Mouse (Mus musculus): ENCODE results near the gene Plxna2. TPM values are rescaled to one million over a fixed set of nuclear protein-coding genes. Genes with fewer than 3 reads are reported as not detected.

The Plxna2 gene
- total and polyA plus RNA-seq, 2 experiments, result 6.7 to 8.6 TPM

DNA sequence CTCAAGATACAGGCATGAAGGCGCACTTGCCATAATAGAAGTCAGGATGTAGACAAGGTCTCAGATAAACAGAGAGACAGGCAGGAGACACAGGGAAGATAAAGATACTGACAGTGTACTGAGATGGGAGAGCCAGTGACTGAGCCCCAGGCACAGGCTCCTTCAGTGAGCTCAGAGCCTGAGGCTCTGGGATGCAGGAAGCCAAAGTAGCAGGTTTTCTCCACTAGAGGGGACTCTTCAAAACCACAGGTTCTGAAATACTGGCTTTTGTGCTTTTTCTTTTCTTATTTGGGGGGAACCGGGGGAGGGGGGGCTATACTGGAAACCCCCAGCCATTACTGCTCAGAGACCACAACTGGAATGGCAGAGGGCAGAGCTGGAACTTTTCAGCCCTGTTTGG lies 6.4 kb downstream of the Plxna2 start:
- Histone ChIP-seq H3K27ac (replicated peaks; ENCODE audit: insufficient read depth, low read depth, low read length) (no peak overlapping the region), H3K4me3 (ENCODE audit: insufficient read depth, low read depth, low read length) (no peak overlapping the region), H3K79me2 (ENCODE audit: control insufficient read depth, insufficient read depth, low read length) (peaks cover 39% of the 10 kb centered on the region; the same call in 1 of the 2 replicates), H3K27me3 (ENCODE audit: control insufficient read depth, insufficient read depth, low read length) (no peaks in the 10 kb centered on the region), H3K9ac (ENCODE audit: low read depth, low read length) (no peak overlapping the region), H3K4me1 (ENCODE audit: control insufficient read depth, insufficient read depth, low read length) (peaks cover 19% of the 10 kb centered on the region), H3K36me3 (ENCODE audit: control insufficient read depth, insufficient read depth, low read length) (no peaks in the 10 kb centered on the region)
- TF ChIP-seq CTCF (IDR thresholded peaks at IDR 0.05; ENCODE audit: low read depth, low read length), result peak; percentile 28
- no peak for TF ChIP-seq POLR2A (IDR thresholded peaks at IDR 0.05; ENCODE audit: extremely low read depth, insufficient read depth, low read length)
- WGBS, result 50% methylated on average over 2 of the region's 2 CpGs
- no peak for DNase-seq (ENCODE audit: extremely low read depth, low read depth, low spot score)

DNA sequence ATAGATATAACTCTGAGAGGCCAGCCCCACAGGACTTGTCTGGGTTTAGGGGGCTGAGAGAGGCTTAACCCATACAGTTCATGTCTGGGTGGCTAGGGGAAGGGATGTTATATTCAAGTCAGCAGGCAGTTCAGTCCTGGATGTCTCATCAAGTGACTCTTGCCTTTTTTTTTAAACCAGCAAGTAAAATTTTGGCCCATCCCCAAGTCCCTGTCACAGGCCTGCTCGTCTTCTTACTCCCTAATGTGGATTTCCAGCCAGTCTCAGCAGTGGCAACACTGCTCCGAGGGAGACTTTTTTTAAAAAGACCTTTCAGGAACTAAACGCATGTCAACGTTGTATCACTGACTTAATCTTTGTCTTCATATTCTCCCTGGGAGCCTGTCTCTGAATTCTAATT lies 7.0 kb downstream of the Plxna2 start:
- Histone ChIP-seq H3K79me2 (ENCODE audit: control insufficient read depth, insufficient read depth, low read length) (peaks cover 39% of the 10 kb centered on the region; the same call in 1 of the 2 replicates), H3K4me3 (ENCODE audit: insufficient read depth, low read depth, low read length) (no peak overlapping the region), H3K27ac (replicated peaks; ENCODE audit: insufficient read depth, low read depth, low read length) (no peak overlapping the region), H3K27me3 (ENCODE audit: control insufficient read depth, insufficient read depth, low read length) (no peaks in the 10 kb centered on the region), H3K9ac (ENCODE audit: low read depth, low read length) (no peak overlapping the region), H3K36me3 (ENCODE audit: control insufficient read depth, insufficient read depth, low read length) (no peaks in the 10 kb centered on the region), H3K4me1 (ENCODE audit: control insufficient read depth, insufficient read depth, low read length) (peaks cover 19% of the 10 kb centered on the region)
- WGBS, result 70% methylated on average over 4 of the region's 4 CpGs
- no peak for DNase-seq (ENCODE audit: extremely low read depth, low read depth, low spot score)
- TF ChIP-seq CTCF (IDR thresholded peaks at IDR 0.05; ENCODE audit: low read depth, low read length), result no peak
- TF ChIP-seq POLR2A (IDR thresholded peaks at IDR 0.05; ENCODE audit: extremely low read depth, insufficient read depth, low read length), result no peak

DNA sequence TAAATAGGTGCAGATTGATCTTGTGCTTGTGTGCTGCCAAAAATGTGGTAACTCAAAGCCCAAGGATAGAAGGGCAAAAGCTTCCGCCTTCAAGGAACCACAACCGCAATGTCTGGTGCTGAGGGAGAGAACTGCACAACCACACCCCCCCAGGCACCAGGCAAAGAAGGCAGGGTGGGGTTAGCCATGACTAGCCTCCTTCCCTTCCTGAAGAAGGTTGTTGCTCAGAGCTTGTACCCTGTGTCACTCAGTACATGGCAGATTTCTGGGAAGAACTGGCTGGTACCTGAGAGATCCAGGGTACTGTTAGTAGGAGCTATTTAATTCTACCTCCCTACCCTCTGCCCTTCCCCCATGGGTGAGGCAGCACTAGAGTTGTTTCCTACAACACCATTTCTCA lies 8.1 kb downstream of the Plxna2 start:
- Histone ChIP-seq H3K27me3 (ENCODE audit: control insufficient read depth, insufficient read depth, low read length) (no peaks in the 10 kb centered on the region), H3K4me1 (ENCODE audit: control insufficient read depth, insufficient read depth, low read length) (peaks cover 17% of the 10 kb centered on the region), H3K27ac (replicated peaks; ENCODE audit: insufficient read depth, low read depth, low read length) (no peak overlapping the region), H3K9ac (ENCODE audit: low read depth, low read length) (no peak overlapping the region), H3K4me3 (ENCODE audit: insufficient read depth, low read depth, low read length) (no peak overlapping the region), H3K79me2 (ENCODE audit: control insufficient read depth, insufficient read depth, low read length) (peaks cover 30% of the 10 kb centered on the region; the same call in 1 of the 2 replicates), H3K36me3 (ENCODE audit: control insufficient read depth, insufficient read depth, low read length) (no peaks in the 10 kb centered on the region)
- no peak for DNase-seq (ENCODE audit: extremely low read depth, low read depth, low spot score)
- TF ChIP-seq POLR2A (IDR thresholded peaks at IDR 0.05; ENCODE audit: extremely low read depth, insufficient read depth, low read length) (no peak), CTCF (IDR thresholded peaks at IDR 0.05; ENCODE audit: low read depth, low read length) (no peak)
- 88% methylated on average over 2 of the region's 2 CpGs for WGBS

DNA sequence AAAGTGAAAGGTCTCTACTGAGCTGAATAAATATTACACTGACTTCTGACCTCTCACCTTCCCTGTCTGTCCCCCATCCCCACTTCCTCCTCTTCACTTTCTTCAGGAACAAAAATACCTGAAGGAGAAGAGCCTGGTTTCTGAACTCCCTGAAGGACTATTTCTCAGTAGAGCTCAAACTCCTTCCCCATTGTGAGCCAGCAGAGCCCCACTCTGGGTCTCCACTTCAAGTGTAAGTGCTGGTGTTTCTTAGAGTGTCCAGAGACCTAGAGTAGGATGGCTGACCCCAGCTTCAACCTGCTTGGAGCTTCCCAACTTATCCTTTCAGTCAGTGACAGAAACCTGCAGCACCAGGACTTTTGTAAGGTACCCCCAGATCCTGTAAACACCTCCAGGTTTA lies 9.3 kb downstream of the Plxna2 start:
- TF ChIP-seq CTCF (IDR thresholded peaks at IDR 0.05; ENCODE audit: low read depth, low read length) (no peak), POLR2A (IDR thresholded peaks at IDR 0.05; ENCODE audit: extremely low read depth, insufficient read depth, low read length) (no peak)
- Histone ChIP-seq H3K36me3 (ENCODE audit: control insufficient read depth, insufficient read depth, low read length) (no peaks in the 10 kb centered on the region), H3K27me3 (ENCODE audit: control insufficient read depth, insufficient read depth, low read length) (no peaks in the 10 kb centered on the region), H3K4me3 (ENCODE audit: insufficient read depth, low read depth, low read length) (no peak overlapping the region), H3K9ac (ENCODE audit: low read depth, low read length) (no peak overlapping the region), H3K79me2 (ENCODE audit: control insufficient read depth, insufficient read depth, low read length) (peaks cover 30% of the 10 kb centered on the region; the same call in 1 of the 2 replicates), H3K27ac (replicated peaks; ENCODE audit: insufficient read depth, low read depth, low read length) (no peak overlapping the region), H3K4me1 (ENCODE audit: control insufficient read depth, insufficient read depth, low read length) (peaks cover 12% of the 10 kb centered on the region)
- DNase-seq (ENCODE audit: extremely low read depth, low read depth, low spot score), result no peak

DNA sequence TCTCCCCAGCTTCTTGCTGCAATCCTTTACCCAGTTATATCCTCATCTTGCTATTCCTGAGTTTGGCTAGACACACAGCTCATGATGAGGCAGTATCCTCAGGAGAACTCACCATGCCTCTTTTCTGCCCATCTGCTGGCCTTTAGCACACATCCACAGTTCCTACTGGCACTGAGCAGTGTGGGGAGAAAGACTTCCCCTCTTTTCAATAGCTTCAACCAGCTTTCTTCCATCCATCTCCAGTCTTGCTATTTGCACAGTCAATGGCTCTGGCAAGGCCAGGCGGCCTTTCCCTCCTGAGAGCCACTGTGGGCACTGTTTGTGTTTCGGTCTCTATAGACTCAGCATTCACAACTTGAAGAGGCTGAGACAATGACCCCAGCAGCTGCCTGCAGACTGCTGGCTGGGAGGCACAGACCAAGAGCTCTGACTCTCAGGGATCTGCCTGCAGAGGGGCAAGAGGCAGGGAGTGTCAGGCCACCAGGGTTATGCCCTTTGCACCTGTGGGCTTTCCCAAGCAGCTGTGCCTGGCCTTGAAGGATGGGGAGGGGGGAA lies 11.2 kb downstream of the Plxna2 start:
- no peak overlapping the region for H3K9ac ChIP-seq (ENCODE audit: low read depth, low read length)
- peaks cover 5% of the 10 kb centered on the region; the same call in 1 of the 2 replicates for H3K4me1 ChIP-seq (ENCODE audit: control insufficient read depth, insufficient read depth, low read length)
- no peak overlapping the region for H3K27ac ChIP-seq (replicated peaks; ENCODE audit: insufficient read depth, low read depth, low read length)
- H3K4me3 ChIP-seq (ENCODE audit: insufficient read depth, low read depth, low read length), result no peak overlapping the region
- no peaks in the 10 kb centered on the region for H3K27me3 ChIP-seq (ENCODE audit: control insufficient read depth, insufficient read depth, low read length)
- no peaks in the 10 kb centered on the region for H3K36me3 ChIP-seq (ENCODE audit: control insufficient read depth, insufficient read depth, low read length)
- DNase-seq (ENCODE audit: extremely low read depth, low read depth, low spot score), result no peak
- WGBS, result 86% methylated on average over 2 of the region's 2 CpGs
- TF ChIP-seq POLR2A (IDR thresholded peaks at IDR 0.05; ENCODE audit: extremely low read depth, insufficient read depth, low read length) (no peak), CTCF (IDR thresholded peaks at IDR 0.05; ENCODE audit: low read depth, low read length) (no peak)
- peaks cover 27% of the 10 kb centered on the region; the same call in 1 of the 2 replicates for H3K79me2 ChIP-seq (ENCODE audit: control insufficient read depth, insufficient read depth, low read length)

DNA sequence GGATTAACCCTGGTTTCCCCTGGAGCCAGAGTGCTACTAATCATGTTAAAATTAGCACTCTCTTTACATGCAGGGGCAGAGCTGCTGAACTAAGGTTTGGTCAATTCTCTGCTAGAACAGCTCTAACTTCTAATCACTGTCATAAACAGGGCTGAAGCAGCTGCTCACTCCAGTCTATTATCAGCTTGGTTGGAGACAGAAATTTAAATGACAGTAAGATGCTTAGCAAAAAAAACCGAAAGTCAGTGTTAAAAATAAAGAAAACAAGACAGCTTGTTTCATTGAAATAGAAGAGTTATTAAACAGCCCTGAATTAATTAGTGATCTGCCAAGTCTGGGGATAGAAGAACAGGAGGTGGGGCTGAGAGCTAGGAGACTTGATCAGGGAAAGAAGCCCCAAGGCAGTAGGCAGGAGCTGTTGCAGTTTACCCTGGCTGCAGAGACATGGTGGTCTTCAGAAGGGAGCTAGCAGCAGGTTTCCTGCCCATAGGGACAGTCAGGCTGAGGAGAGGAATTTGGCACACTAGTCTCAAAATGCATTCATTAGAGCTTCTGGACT lies 12.6 kb downstream of the Plxna2 start:
- no peak for TF ChIP-seq CTCF (IDR thresholded peaks at IDR 0.05; ENCODE audit: low read depth, low read length)
- no peak for TF ChIP-seq POLR2A (IDR thresholded peaks at IDR 0.05; ENCODE audit: extremely low read depth, insufficient read depth, low read length)
- WGBS, result 82% methylated on average over 1 of the region's 1 CpGs
- H3K27me3 ChIP-seq (ENCODE audit: control insufficient read depth, insufficient read depth, low read length), result no peaks in the 10 kb centered on the region
- H3K4me3 ChIP-seq (ENCODE audit: insufficient read depth, low read depth, low read length), result no peak overlapping the region
- H3K36me3 ChIP-seq (ENCODE audit: control insufficient read depth, insufficient read depth, low read length), result no peaks in the 10 kb centered on the region
- peaks cover 24% of the 10 kb centered on the region; the same call in 1 of the 2 replicates for H3K79me2 ChIP-seq (ENCODE audit: control insufficient read depth, insufficient read depth, low read length)
- no peak overlapping the region for H3K27ac ChIP-seq (replicated peaks; ENCODE audit: insufficient read depth, low read depth, low read length)
- H3K4me1 ChIP-seq (ENCODE audit: control insufficient read depth, insufficient read depth, low read length), result peaks cover 3% of the 10 kb centered on the region
- no peak overlapping the region for H3K9ac ChIP-seq (ENCODE audit: low read depth, low read length)
- no peak for DNase-seq (ENCODE audit: extremely low read depth, low read depth, low spot score)
